Mouse (Mus musculus) lung, adult 18-20 months (tissue): ENCODE measurements around the gene Sec11a.
A peak's percentile ranks its signal among the peaks of the same experiment; 100 is the strongest.
"Not testable (repeated sequence)": the region's sequence is repeated elsewhere in the genome, so short reads cannot be mapped to it uniquely, and the experiment has no call there.

Experiments used
- DNase-seq, 2 experiments: peaks; one replicate each; pipeline ENCODE4 v3.0.0; 2022; ENCODE audit warnings: mixed read lengths in 2 of 2

Gene Sec11a

DNA sequence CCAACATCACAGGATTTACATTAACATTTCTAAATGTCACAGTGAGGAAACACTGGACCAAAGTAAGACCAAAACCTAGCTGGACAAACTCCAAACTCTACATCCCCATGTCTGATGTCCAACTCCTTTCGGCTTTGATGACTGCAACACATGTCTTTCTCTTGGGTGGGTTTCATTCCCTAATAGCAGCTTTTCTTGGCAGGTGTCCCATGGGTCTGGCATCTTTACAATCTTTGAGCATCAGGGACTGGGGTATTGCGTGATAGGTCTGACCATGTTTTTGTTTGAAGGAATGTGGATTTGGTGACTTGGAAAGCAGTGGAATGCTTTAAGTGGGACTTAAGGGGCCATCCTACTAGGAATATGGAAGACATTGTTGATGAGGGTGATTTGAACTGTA is 9.3 kb upstream of the Sec11a start:
- no peak for DNase-seq

DNA sequence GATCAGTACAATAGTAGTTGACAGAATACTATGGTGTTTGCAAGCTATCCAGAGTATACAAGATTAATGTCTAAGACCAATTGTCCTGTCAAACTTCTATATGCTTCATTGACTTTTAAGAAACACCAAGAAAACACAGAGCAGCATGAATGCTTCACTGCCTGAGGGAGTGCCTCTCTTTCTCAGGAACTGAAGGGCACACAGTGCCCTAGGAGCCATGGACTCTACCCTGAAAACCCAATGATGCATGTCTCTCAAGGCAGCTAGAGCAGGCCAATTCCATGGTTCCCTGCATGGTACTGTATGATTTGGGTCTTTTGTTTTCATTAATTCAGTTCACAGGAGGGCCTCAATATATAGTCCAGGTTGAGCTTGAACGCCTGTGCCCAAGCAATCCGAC is 6.7 kb upstream of the Sec11a start:
- DNase-seq = no peak

DNA sequence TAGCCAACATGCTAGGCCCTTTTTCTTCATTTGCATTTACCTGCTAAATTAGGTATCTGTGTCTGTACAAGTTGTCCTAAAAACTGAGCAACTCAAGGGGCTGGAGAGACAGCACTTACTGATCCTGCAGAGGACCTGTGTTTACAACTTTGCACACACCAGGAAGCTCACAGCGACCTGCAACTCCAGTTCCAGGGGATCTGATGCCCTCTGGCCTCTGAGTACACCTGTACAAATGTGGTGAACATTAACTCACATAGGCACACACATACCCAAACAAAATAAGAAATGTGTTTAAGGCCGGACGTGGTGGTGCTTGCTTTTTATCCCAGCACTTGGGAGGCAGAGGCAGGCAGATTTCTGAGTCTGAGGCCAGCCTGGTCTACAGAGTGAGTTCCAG is 4.6 kb upstream of the Sec11a start:
- no peak for DNase-seq

DNA sequence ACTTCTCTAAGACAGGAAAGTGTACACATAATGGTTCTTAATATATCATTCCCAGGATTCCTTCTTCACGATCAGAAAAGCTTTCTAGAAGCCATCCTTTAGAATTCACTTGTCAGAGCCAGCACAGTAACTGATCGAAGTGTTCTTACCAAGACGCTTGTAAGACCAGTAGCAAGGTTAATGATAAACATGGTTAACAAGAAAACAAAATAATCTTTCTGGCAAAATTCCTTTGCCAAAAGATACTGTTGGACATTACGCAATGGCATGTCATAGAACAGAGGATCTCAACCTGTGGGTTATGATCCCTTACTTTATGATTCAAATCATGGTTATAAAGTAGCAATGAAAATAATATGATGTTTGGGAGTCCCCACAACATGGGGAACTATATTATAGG is 3.9 kb upstream of the Sec11a start:
- no peak for DNase-seq

DNA sequence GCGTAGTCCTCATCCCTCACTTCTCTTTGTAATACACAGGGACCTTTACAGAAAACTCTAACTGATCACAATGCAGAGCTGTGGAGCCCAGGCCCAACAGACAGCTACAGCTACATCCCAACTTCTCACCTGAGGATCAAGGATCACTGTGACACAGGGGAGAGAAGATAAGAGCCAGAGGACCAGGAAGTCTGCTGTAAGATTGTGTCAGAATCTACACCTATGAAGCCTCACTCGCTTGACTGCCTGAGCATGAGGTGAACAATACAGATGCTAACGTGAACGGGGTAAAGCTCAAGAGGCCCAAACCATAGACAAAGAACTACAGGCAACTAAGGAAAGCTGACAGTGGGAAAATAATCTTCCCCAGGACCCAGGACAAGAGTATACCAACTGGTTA is 7.8 kb downstream of the Sec11a start:
- DNase-seq = no peak

DNA sequence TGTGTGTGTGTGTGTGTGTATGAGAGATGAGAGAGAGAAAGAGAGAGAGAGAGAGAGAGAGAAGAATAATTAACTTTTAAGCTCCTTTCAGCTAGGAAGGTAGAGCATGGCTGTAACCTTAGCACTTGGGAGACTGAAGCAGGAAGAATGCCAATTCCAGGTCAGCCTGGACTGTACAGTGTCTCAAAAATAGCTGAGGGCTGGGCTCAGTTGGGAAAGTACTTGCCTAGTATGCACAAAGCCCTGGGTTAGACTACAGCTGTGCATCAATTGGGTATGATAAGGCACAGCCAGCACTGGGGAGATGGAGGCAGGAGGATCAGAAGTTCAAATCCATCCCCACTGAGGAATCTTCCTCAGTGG is 10.3 kb downstream of the Sec11a start:
- not testable (repeated sequence) for DNase-seq

DNA sequence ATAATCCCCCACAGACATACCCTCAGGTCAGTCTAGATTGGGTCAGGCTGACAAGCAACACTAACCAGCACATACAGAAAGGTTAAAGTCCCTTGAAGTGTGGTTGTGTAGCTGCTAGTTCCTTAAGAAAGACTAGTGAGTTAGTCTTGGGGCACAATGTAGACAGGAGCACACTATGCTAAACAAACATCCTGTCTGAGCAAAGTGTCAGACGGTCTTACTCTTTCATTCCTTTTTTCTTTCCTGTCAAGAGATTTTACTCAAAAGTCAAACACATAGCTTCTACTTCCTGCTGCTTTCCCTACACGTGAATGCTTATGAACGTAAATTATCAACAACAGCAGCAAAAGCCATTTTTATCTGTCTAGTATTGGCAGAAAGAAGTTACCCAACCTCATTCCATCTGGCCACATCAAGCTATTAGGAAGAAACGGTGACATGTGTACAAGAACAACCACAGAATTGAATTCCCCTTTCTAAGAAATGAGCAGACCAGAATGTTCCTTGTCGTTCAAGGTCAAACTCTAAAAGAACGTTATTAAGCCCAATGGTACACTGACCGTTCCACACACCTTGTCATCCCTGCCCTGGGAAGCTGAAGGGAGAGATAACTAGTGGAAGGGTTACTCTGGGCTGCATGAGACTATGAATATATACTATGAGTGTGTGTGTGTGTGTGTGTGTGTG is 10.8 kb downstream of the Sec11a start:
- DNase-seq = not testable (repeated sequence)

DNA sequence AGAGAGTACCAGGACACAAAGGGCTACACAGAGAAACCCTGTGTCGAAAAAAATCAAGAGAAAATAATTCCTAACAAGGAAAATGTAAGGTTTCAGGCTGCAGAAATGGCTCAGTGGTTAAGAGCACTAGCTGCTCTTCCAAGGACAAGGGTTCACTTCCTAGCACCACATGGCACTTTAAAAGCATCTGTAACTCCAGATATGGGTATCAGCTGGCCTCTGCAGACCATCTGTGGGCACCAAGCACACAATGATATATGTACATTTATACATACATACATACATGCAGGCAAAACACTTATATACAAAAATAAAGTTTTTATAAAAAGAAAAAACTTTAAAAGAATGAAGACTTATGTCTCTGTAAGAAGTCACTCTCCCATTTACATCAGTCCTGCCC is 11.7 kb downstream of the Sec11a start:
- no peak for DNase-seq

DNA sequence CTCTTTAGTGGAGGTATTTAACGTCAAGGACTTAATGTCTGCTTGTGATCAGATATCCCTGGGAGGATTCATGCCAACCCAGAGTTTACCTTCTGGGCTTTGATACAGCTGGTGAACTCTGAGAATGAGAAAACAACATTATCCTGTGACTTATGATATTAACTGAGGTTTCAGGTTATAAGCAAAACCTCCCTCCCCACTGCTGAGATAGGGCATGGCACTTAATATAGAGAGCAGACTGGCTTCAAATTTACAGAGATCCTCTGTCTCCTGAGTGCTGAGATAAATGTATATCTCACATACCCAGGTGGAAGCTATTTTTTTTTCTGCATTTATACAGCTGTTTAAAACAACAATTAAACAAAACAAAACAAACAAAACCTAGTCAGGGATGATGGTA is 14.8 kb downstream of the Sec11a start:
- DNase-seq = no peak

DNA sequence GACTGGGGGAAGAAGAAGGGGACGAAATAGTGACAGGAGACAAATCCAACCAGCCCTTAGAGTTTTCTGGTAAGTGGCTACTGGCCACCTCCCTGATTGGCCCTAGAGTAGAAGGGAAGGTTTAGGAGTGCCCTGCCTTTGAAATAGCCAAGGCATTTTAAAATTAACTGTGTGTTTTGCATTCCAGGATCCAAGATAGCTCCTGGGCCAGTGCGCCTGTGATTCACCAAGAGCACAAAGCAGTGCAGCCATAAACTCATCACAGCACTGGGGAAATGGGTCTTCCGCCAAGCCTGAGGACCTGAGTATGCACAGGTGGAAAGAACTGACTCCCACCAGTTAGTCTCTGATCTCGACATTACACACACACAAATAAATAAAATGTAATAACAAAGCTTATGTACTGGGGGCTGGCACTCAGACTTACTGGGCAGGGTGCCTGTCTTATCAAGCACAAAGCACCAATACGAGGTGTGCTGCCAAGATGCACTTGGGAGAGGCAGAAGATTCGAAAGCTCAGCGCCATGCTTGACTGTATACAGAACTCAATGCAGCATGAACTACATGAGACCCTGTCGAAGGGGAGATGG is 15.9 kb downstream of the Sec11a start:
- no peak for DNase-seq

DNA sequence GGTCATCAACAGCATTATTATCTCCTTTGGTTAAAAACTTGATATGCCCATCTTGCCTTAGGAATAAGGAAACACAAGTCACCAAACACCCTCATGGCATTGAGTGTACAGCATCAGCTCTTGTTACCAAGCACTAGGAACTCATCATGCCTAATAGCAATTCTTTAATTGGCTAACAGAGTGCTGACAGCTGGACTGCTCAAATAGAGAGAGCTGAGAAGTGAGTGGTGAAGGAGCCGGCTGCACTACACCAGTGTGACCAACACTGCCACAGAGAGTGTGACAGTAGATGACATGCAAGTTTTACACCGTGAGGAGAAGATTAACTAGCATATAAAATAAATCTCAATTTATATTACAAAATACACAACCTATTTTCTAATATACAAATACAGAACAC is 24.4 kb downstream of the Sec11a start:
- DNase-seq = no peak

DNA sequence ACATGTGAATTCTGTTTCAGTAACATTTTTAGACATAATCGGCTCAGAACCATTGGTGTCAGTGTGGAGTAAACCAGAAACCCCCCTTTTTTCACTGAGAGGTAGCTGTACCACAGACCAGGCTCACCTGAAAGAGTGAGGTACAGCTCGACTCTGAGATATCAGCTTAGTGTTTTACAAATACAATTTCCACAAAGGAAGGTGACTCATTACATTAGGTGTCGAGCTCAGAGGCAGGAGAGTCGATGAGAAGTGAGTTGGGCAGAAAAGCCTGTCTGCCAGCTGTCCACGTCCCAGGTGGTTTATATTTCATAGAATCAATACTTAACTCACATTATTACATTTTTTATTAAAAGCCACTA is 28.0 kb downstream of the Sec11a start:
- no peak for DNase-seq

DNA sequence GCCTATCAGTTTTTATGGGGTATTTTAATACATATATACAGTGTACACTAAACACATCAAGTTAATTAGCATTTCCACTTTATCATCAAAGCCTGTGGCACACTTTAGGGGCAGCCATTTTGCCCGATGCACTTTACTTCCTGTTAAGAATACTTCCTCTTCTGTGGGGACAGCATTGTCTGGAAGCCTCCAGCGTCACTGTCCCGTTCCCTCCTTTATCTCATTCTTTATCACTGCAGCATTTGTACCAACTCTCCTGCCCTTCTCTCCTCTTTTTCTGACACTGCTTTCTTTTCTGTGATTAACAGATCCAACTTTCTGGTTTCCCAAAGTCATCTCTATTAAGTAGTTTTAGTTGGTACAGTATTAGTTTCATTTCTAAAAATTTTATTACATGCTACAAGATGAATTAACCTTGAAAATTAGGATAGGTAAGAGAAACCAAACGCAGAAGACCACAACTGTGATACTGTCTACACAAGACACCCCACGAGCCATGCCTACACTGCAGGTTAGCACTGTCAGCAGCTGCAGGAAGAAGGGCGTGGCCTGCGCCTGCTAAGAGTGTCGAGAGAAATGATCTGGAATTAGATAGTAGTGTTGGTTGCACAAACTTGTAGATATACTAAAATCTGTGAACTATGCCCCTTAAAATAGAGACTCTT is 28.5 kb downstream of the Sec11a start:
- no peak for DNase-seq

DNA sequence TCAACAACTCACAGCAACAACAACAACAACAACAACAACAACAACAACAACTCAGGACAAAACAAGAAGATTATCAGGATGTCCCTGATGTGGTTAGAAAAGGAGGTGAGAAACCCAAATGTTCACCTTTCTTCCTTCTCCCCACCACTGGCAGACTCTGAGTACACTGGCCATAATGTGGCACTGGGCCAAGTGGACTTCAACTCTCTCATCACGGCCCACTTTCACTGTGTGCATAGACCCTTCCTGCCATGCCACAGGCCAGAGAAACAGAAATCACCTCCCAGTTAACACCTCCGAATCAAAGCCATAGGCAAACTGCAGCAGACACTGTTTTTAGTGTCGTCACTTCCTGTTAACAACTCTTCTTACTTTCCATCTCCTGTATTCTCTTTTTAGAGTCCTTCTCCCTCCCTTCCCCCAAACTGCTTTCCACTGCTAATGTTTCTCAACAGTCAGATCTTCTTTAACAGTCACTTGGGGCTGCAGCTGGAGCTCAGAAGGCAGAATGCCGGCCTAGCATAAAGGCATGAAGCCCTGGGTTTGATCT is 29.6 kb downstream of the Sec11a start:
- no peak for DNase-seq

DNA sequence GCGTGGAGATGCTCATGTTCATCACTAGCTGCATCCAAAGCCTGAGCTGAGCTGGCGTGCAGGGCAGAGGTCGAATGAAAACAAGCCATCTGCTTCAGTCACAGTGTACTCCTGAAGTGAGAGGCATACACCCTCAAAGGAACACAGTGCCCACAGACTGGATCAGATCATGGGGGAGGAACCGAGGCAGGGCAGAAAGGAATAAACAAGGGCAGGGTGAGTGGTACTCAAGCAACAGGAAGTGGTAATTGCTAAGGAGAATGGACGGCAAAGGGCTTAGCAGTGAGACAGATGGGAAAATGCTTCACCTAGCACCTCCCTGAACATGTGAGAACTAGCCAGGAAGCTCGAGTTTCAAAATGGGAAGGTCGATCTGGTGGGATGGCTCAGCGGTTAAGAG is 35.1 kb downstream of the Sec11a start:
- DNase-seq = no peak

DNA sequence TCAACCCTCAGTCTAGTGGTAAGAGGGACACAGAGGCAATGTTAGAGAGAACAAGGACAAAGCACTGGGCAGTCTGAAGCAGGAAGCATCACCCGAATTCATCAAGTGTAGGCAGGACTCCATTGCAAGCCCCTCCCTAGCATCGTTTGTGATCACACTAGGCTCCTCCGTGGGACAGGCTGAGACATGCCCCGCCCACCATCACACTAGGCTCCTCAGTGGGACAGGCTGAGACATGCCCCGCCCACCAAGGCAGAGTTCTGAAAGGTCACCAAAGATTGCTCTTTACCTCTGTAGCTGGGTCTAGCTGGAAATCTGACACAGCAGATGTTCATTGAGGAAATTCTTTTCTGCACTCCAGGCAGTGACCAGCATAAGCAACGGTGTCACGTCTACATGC is 36.5 kb downstream of the Sec11a start:
- no peak for DNase-seq

DNA sequence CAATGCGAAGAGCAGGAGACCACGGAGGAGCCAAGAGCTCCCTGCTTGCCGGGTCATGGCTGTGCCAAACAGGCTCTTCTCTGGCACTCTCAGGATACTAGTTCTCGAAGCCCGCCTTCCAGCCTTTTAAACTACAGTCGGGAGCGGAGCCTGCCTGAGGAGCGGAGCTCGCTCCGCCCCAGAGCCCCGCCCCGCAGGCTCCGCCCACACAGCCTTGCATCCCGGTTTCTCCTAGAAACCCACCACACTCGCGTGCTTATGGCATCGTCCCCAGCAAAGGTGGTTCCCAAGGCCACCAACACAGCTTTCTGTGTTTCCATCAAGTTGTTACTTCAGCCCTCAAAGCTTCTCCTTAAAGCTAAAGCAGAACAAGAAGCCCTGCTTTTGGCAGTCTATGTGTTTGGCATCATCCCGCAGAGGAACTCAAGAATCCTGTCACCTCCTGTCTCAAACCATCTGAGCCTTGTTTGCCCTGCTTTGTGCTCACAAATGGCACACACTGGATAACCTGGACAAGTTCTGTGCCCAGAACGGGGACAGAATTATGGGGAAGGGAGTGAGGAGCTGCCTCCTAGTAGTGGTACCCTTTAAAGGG is 42.6 kb downstream of the Sec11a start, which contains the start of gene Nmb:
TSS of gene Nmb (minus strand) at position 156 of the 595 bp plus-strand sequence.
- peak; percentile 60 to 77 for DNase-seq

DNA sequence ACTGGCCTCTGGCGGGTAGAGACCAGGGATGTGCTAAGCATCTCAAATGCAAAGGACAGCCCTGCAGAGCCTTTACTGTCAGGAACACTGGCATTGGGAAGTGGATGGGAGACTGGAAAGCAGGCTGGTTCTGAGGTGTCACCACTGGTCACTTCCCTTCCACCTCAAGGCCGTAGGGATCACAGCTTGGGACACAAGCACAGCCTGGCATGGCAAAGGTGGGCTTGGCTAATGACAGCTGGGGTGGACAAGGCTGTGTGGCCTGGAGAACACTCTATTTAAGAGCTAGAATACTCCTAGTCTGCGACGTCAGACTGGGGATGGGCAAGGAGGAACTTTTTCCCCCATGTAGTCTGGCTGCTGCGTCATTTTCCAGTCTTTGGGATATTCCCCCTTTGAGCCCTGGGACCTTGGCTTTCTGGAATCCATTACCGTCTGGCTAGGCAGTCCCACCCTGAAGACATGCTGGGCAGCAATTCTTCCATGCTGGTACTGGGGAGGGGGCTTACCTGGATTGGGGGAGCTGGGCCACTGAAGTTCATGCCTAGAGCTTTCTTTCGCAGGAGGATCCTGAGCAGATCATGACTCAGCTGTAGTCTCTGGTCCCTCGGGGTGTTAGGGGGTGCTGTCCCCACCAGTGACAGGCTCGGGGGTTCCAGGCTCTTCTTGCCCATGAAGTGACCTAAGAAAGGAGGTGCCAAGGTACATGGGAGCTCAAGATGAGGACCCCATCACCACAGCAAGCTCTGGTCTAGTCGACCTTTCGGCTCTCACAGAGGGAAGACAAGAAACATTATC is 43.8 kb downstream of the Sec11a start:
- no peak for DNase-seq

DNA sequence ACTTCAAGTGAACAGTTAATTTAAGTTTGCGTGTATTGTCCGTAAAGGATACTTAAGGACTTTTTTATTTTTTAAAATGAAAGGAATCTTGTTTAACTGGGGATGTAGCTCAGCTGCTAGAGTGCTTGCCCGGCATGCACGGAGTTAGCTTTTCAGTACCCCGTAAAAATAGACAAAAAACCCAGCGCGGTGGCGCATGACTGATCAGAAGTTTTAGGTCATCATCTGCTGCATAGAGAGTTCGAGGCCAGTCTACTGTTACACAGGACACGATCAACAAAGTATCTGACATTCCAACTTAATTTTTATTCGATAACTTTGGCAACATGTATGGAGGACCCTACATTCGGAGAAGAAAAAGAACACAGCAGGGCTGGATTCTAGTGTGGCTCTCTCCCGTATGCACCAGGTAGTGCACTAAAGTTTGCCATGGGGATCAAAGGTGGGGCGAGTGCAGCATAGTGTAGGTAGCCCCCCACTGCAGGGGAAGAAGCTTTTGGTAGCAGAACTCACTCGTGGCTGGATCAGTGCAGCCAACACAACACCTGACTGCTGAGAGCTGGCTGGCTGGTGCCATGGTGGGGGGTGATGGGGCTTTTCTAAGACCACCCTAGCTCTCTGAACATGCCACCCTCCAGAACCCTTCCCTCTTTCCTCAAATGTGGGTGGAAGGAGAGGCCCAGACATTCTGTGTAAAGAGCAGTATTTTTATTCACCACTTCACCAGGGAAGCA is 45.9 kb downstream of the Sec11a start:
- no peak for DNase-seq

DNA sequence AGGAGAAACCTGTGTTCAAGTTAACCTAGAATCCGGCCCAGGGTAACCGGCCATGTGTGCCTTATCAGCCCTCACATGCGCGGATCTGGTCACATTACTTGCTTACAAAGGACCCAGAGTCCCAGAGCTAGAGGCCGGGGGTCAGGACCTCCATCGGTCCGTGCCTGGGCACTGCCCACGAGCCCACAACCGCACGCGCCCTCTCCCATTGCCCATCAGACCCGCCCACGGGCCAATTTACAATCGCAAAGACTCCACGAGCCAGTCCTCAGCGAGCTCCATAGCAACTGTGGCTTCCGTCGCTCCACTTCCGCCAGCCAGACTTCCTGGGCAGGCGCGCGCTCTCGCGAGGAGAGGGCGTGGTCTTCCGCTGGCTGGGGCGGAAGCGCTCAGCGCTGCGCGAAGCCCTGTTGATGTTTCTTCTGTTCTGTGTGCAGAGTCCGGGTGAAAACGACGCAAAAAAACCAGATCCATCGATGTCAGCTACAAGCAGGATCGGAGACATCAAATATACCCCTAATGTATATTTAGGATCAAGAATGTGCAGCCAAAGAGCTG is 46.6 kb downstream of the Sec11a start, which contains the start of gene Wdr73:
TSS of gene Wdr73 (minus strand) at position 326 of the 558 bp plus-strand sequence.
- peak; percentile 90 to 94 for DNase-seq

DNA sequence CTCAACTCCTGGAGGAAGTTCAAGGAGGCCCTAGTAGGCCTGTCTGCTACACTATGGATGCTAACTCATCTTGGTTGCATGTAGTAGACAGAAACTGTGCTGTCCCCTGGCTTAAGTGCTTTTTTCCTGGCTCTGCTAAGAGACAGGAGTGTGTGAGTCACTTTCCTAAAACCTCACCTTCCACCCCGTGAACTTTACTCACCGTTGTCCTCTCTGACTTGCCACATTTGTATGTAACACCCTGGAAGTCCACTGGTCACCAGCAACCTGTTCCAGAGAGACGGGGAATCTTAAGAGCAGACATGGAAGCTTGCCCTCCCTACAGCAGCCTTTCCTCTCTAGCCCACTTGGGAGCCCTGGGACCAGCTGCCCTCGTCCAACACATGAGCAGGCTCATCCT is 49.9 kb downstream of the Sec11a start:
- DNase-seq = no peak

DNA sequence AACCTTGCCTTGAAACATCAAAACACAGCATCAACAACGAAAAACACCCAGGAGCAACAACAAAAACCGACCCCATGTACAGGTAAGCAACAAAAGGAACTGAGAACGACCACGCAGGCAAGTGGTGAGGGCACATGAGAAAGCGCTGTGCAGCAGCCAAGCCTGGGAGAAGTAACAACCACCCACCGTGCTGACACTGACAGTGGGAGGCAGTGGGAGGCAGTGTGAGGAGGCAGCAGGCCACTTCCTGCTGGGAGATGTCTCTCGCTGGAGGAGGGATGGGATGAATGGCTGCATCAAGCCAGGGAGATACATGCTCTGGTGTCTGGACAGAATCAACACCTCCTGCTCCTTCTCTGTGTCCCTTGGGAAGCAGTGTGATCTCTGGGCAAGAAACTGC is 50.4 kb downstream of the Sec11a start:
- no peak for DNase-seq
